Mouse (Mus musculus): ENCODE measurements at regions not wholly inside any gene's neighbourhood (a gene's known extent, or its start where the extent isn't known, plus 50 kb on each side); places are given as distances from the start of the nearest gene placed in this dataset.
"Not testable (repeated sequence)": the region's sequence is repeated elsewhere in the genome, so short reads cannot be mapped to it uniquely, and the experiment has no call there.

- DNase-seq, result no peak
Measured at GRCm38 (mm10) chr9:41914611-41915010, 209.5 kb downstream of the Sorl1 start.

GRCm38 (mm10) chr9:41913911-41914310 is 210.2 kb downstream of the Sorl1 start:
- no peak for DNase-seq

GRCm38 (mm10) chr9:41912482-41912881 is 211.6 kb downstream of the Sorl1 start:
- no peak for DNase-seq

GRCm38 (mm10) chr9:41900606-41900974 is 223.5 kb downstream of the Sorl1 start:
- no peak for DNase-seq

- DNase-seq, result no peak
Measured at GRCm38 (mm10) chr9:41899766-41900605, 224.1 kb downstream of the Sorl1 start.

- no peak for DNase-seq
Measured at GRCm38 (mm10) chr9:41895106-41895505, 229.0 kb downstream of the Sorl1 start.

GRCm38 (mm10) chr9:41892841-41893240 is 231.3 kb downstream of the Sorl1 start:
- DNase-seq, result no peak

GRCm38 (mm10) chr9:41891206-41891605 is 232.9 kb downstream of the Sorl1 start:
- no peak for DNase-seq

GRCm38 (mm10) chr9:41890273-41891141 is 233.6 kb downstream of the Sorl1 start:
- DNase-seq, result peak; percentile 20 to 28

- no peak for DNase-seq
Measured at GRCm38 (mm10) chr9:41889568-41890272, 234.4 kb downstream of the Sorl1 start.

GRCm38 (mm10) chr9:41888616-41889150 is 235.4 kb downstream of the Sorl1 start:
- DNase-seq, result no peak

GRCm38 (mm10) chr9:41886456-41886855 is 237.6 kb downstream of the Sorl1 start:
- DNase-seq, result not testable (repeated sequence)

GRCm38 (mm10) chr9:41880457-41880856 is 243.6 kb downstream of the Sorl1 start:
- DNase-seq, result no peak

- no peak for DNase-seq
Measured at GRCm38 (mm10) chr9:41879080-41879479, 245.0 kb downstream of the Sorl1 start.

GRCm38 (mm10) chr9:41861136-41861535 is 263.0 kb downstream of the Sorl1 start:
- DNase-seq, result no peak

- DNase-seq, result no peak
Measured at GRCm38 (mm10) chr9:41860681-41861080, 263.4 kb downstream of the Sorl1 start.

- no peak for DNase-seq
Measured at GRCm38 (mm10) chr9:41859780-41860179, 264.3 kb downstream of the Sorl1 start.

GRCm38 (mm10) chr9:41852099-41852498 is 272.0 kb downstream of the Sorl1 start:
- DNase-seq, result no peak

GRCm38 (mm10) chr9:41849628-41850326 is 274.3 kb downstream of the Sorl1 start:
- no peak for DNase-seq

GRCm38 (mm10) chr9:41844616-41845015 is 279.5 kb downstream of the Sorl1 start:
- DNase-seq, result no peak

- DNase-seq, result no peak
Measured at GRCm38 (mm10) chr9:41834487-41835404, 289.4 kb downstream of the Sorl1 start.
